Mouse (Mus musculus): ENCODE measurements around the gene Dkk2.

Gene Dkk2

GRCm38 (mm10) chr3:132125227-132125740 is 40.2 kb downstream of the Dkk2 start:
- DNase-seq, result no peak

GRCm38 (mm10) chr3:132129730-132130274 is 44.7 kb downstream of the Dkk2 start:
- DNase-seq, result no peak

GRCm38 (mm10) chr3:132130781-132131180 is 45.7 kb downstream of the Dkk2 start:
- DNase-seq, result no peak

- DNase-seq, result no peak
Observed at GRCm38 (mm10) chr3:132131939-132132338, 46.8 kb downstream of the Dkk2 start.

GRCm38 (mm10) chr3:132134502-132134901 is 49.4 kb downstream of the Dkk2 start:
- no peak for DNase-seq

- DNase-seq, result no peak
Observed at GRCm38 (mm10) chr3:132137802-132138378, 52.8 kb downstream of the Dkk2 start.

- no peak for DNase-seq
Observed at GRCm38 (mm10) chr3:132141031-132141430, 55.9 kb downstream of the Dkk2 start.

GRCm38 (mm10) chr3:132149446-132150025 is 64.4 kb downstream of the Dkk2 start:
- DNase-seq, result no peak

- no peak for DNase-seq
Observed at GRCm38 (mm10) chr3:132158817-132159216, 73.7 kb downstream of the Dkk2 start.

GRCm38 (mm10) chr3:132168911-132169310 is 83.8 kb downstream of the Dkk2 start:
- no peak for DNase-seq

GRCm38 (mm10) chr3:132186888-132187552 is 101.9 kb downstream of the Dkk2 start:
- no peak for DNase-seq

- DNase-seq, result no peak
Observed at GRCm38 (mm10) chr3:132201950-132202349, 116.9 kb downstream of the Dkk2 start.

- no peak for DNase-seq
Observed at GRCm38 (mm10) chr3:132202665-132203064, 117.6 kb downstream of the Dkk2 start.

GRCm38 (mm10) chr3:132207469-132207868 is 122.4 kb downstream of the Dkk2 start:
- DNase-seq, result no peak

- peak; percentile 94 for DNase-seq
Observed at GRCm38 (mm10) chr3:132211260-132211659, 126.2 kb downstream of the Dkk2 start.

GRCm38 (mm10) chr3:132219977-132220487 is 134.9 kb downstream of the Dkk2 start:
- DNase-seq, result no peak

GRCm38 (mm10) chr3:132227622-132228021 is 142.5 kb downstream of the Dkk2 start:
- DNase-seq, result no peak

All from heart, adult 11 months (tissue).